Mouse (Mus musculus) frontal cortex, adult (tissue): Measurements from ENCODE around the gene Defa20.
"Not testable (repeated sequence)": the region's sequence is repeated elsewhere in the genome, so short reads cannot be mapped to it uniquely, and the experiment has no call there.

Experiments used
- ATAC-seq: cut with Nextera tagmentation; 2 replicates; pipeline ENCODE4 v1.9.2; 2017; ENCODE audit warnings: mild to moderate bottlenecking, moderate library complexity, mixed read lengths; ENCODE audit not compliant: low TSS enrichment

The Defa20 gene

DNA sequence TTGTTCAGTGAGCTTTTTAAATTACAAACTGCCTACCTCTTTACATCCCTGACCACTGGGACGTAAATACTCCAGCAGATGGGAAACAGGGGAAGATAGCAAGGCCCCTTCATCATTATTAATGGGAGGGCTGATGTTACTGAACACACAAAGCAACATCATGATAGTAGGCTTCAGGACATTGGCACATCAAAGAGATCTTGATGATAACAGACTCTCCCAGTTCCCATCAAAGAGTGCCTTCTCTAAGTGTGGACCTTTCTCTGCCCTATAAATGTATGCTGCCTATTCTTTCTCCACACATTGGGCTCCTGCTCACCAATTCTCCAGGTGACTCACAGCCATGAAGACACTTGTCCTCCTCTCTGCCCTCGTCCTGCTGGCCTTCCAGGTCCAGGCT lies at the start of gene Defa20:
Gene Defa20 (plus strand): TSS at position 301 of the 400 bp plus-strand sequence.
- not testable (repeated sequence) for ATAC-seq

DNA sequence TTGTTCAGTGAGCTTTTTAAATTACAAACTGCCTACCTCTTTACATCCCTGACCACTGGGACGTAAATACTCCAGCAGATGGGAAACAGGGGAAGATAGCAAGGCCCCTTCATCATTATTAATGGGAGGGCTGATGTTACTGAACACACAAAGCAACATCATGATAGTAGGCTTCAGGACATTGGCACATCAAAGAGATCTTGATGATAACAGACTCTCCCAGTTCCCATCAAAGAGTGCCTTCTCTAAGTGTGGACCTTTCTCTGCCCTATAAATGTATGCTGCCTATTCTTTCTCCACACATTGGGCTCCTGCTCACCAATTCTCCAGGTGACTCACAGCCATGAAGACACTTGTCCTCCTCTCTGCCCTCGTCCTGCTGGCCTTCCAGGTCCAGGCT lies 19.7 kb downstream of the Defa20 start, which contains the start of gene Defa32:
Gene Defa32 (plus strand): TSS at position 301 of the 400 bp plus-strand sequence.
- not testable (repeated sequence) for ATAC-seq
